Mouse (Mus musculus) CH12.LX (cell line): Measurements from ENCODE around the gene Amdhd1. TPM values are rescaled to one million over a fixed set of nuclear protein-coding genes. Genes with fewer than 3 reads are reported as not detected.

Source experiments
- DNase-seq: peaks from one replicate; pipeline ENCODE4 v3.0.0-alpha.2; 2013; ENCODE audit errors: extremely low read depth
- H3K27ac ChIP-seq: 2 replicates; pipeline ENCODE4 v1.5.1; 2012; ENCODE audit warnings: low read depth, mild to moderate bottlenecking, control low read depth, moderate library complexity; ENCODE audit not compliant: insufficient read depth
- H3K27me3 ChIP-seq: replicated peaks from 2 replicates; pipeline ENCODE3; 2012; ENCODE audit warnings: inconsistent platforms
- H3K36me3 ChIP-seq, 2 experiments: replicated peaks in 1 of 2; 2 replicates each; pipeline versions ENCODE3 to v1.6.1; 2012; ENCODE audit warnings: inconsistent platforms in 1 of 2, low read length in 1 of 2, mild to moderate bottlenecking in 1 of 2, mixed read lengths in 1 of 2, moderate library complexity in 1 of 2; ENCODE audit not compliant: control insufficient read depth in 1 of 2, insufficient read depth in 1 of 2
- H3K4me1 ChIP-seq, 2 experiments: 2 replicates each; pipeline ENCODE4 v1.6.1; 2012; ENCODE audit warnings: inconsistent platforms in 1 of 2, moderate library complexity in 1 of 2; ENCODE audit not compliant: insufficient read depth in 2 of 2, control insufficient read depth in 1 of 2
- H3K4me2 ChIP-seq: 2 replicates; pipeline ENCODE4 v1.6.1; 2012; ENCODE audit warnings: low read depth, mild to moderate bottlenecking, control low read depth; ENCODE audit not compliant: poor library complexity, insufficient read depth, severe bottlenecking
- H3K4me3 ChIP-seq, 3 experiments: fragments of 150-350 bp in 1 of 3; sonication (generic) in 1 of 3; replicated peaks in 1 of 3; 2 replicates each; pipeline versions ENCODE3 to v1.5.1; 2011 to 2012; ENCODE audit warnings: low read depth in 2 of 3, low read length in 2 of 3, mild to moderate bottlenecking in 2 of 3, moderate library complexity in 2 of 3, control low read depth in 1 of 3, improper control_type of control experiment in 1 of 3, inconsistent platforms in 1 of 3, mixed read lengths in 1 of 3; ENCODE audit not compliant: poor library complexity in 1 of 3
- H3K79me2 ChIP-seq: replicated peaks from 2 replicates; pipeline ENCODE4 v1.6.1; 2012; ENCODE audit warnings: mild to moderate bottlenecking, moderate library complexity; ENCODE audit not compliant: control insufficient read depth, poor library complexity, insufficient read depth, severe bottlenecking; ENCODE audit errors: extremely low read depth
- H3K9ac ChIP-seq: 2 replicates; pipeline ENCODE4 v1.6.1; 2012; ENCODE audit warnings: low read depth, mild to moderate bottlenecking, control low read depth, moderate library complexity; ENCODE audit not compliant: insufficient read depth
- H3K9me3 ChIP-seq: replicated peaks from 2 replicates; pipeline ENCODE3; 2012; ENCODE audit warnings: low read length, inconsistent platforms, mixed read lengths
- BHLHE40 ChIP-seq: IDR thresholded peaks from 2 replicates; pipeline ENCODE4 v1.6.1; 2011; ENCODE audit warnings: mild to moderate bottlenecking, low read depth, low read length, improper control_type of control experiment
- CHD1 ChIP-seq: IDR thresholded peaks from 2 replicates; pipeline ENCODE4 v1.6.1; 2012; ENCODE audit warnings: low read depth, low read length, improper control_type of control experiment, inconsistent platforms
- CHD2 ChIP-seq: IDR thresholded peaks from 2 replicates; pipeline ENCODE4 v1.6.1; 2011; ENCODE audit warnings: low read length, improper control_type of control experiment
- E2F4 ChIP-seq: IDR thresholded peaks from 2 replicates; pipeline ENCODE4 v1.6.1; 2011; ENCODE audit warnings: low read depth, low read length, improper control_type of control experiment; ENCODE audit not compliant: insufficient replicate concordance
- ETS1 ChIP-seq: conservative IDR thresholded peaks from 2 replicates; pipeline ENCODE4 v1.6.1; 2012; ENCODE audit warnings: low read depth, mild to moderate bottlenecking, inconsistent platforms, low read length, improper control_type of control experiment, moderate library complexity
- HCFC1 ChIP-seq: IDR thresholded peaks from 2 replicates; pipeline ENCODE4 v1.6.1; 2012; ENCODE audit warnings: low read depth, mild to moderate bottlenecking, inconsistent platforms, low read length, improper control_type of control experiment
- JUND ChIP-seq: conservative IDR thresholded peaks from 2 replicates; pipeline ENCODE4 v1.6.1; 2011; ENCODE audit warnings: low read depth, low read length, improper control_type of control experiment
- MAX ChIP-seq: IDR thresholded peaks from 2 replicates; pipeline ENCODE4 v1.6.1; 2011; ENCODE audit warnings: low read length, improper control_type of control experiment
- MYC ChIP-seq: IDR thresholded peaks from 2 replicates; pipeline ENCODE4 v1.6.1; 2011; ENCODE audit warnings: low read depth, mild to moderate bottlenecking, improper control_type of control experiment, low read length
- NRF1 ChIP-seq: IDR thresholded peaks from 2 replicates; pipeline ENCODE4 v1.6.1; 2014; ENCODE audit warnings: low read depth, mild to moderate bottlenecking, inconsistent platforms, low read length, improper control_type of control experiment, moderate library complexity
- PAX5 ChIP-seq: IDR thresholded peaks from 2 replicates; pipeline ENCODE4 v1.6.1; 2012; ENCODE audit warnings: low read length, inconsistent platforms, mixed read lengths
- POLR2A ChIP-seq: IDR thresholded peaks from 2 replicates; pipeline ENCODE4 v1.6.1; 2011; ENCODE audit warnings: low read depth, mild to moderate bottlenecking, improper control_type of control experiment, low read length
- POLR2AphosphoS2 ChIP-seq: IDR thresholded peaks from 2 replicates; pipeline ENCODE4 v1.6.1; 2011; ENCODE audit warnings: low read depth, low read length, improper control_type of control experiment
- RCOR1 ChIP-seq: conservative IDR thresholded peaks from 2 replicates; pipeline ENCODE4 v1.6.1; 2012; ENCODE audit warnings: low read depth, mild to moderate bottlenecking, inconsistent platforms, low read length, improper control_type of control experiment
- SIN3A ChIP-seq: IDR thresholded peaks from 2 replicates; pipeline ENCODE4 v1.6.1; 2012; ENCODE audit warnings: low read length, improper control_type of control experiment, inconsistent platforms
- USF1 ChIP-seq: IDR thresholded peaks from 2 replicates; pipeline ENCODE4 v1.6.1; 2014; ENCODE audit warnings: low read depth, mild to moderate bottlenecking, inconsistent platforms, low read length, improper control_type of control experiment
- USF2 ChIP-seq: conservative IDR thresholded peaks from 2 replicates; pipeline ENCODE4 v1.6.1; 2011; ENCODE audit warnings: low read depth, low read length, improper control_type of control experiment
- ZC3H11A ChIP-seq: IDR thresholded peaks from 2 replicates; pipeline ENCODE4 v1.6.1; 2012; ENCODE audit warnings: low read depth, mild to moderate bottlenecking, inconsistent platforms, low read length, improper control_type of control experiment
- ZKSCAN1 ChIP-seq: IDR thresholded peaks from 2 replicates; pipeline ENCODE4 v1.6.1; 2012; ENCODE audit warnings: low read depth, inconsistent platforms, low read length, improper control_type of control experiment, borderline replicate concordance
- ZMIZ1 ChIP-seq: IDR thresholded peaks from 2 replicates; pipeline ENCODE4 v1.6.1; 2012; ENCODE audit warnings: low read depth, mild to moderate bottlenecking, inconsistent platforms, low read length, improper control_type of control experiment
- dilution Hi-C: fragments of 300-500 bp; cut with MboI; formaldehyde crosslinking; loops from 2 replicates; pipeline ENCODE4 v1.14.3; 2020; ENCODE audit warnings: low sequenced_read_pairs; ENCODE audit not compliant: extremely low pct_unique_long_range_greater_than_20kb, extremely low pct_ligation_motif_present
- in situ Hi-C: fragments of 300-500 bp; cut with MboI; formaldehyde crosslinking; loops from 3 replicates; pipeline ENCODE4 v1.14.3; 2019; ENCODE audit warnings: low sequenced_read_pairs, low pct_ligation_motif_present, low pct_unique_long_range_greater_than_20kb, mixed read lengths
- polyA plus RNA-seq: library from polyadenylated mRNA; unstranded; fragments of >175 nt; gene quantifications from 2 replicates; pipeline ENCODE4 v1.2.1, GENCODE M21; 2012; ENCODE audit warnings: low read depth; ENCODE audit not compliant: insufficient read length
- total RNA-seq, 2 experiments: library from RNA; depleted of rRNA; stranded (reverse); fragments of 300-350 nt in 1 of 2; fragments of >200 nt in 1 of 2; gene quantifications; 2 replicates each; pipeline ENCODE4 v1.2.3; 2012 to 2014

Amdhd1 gene
- total and polyA plus RNA-seq, 3 experiments: 2.3 to 8.4 (median 3.3) TPM

DNA sequence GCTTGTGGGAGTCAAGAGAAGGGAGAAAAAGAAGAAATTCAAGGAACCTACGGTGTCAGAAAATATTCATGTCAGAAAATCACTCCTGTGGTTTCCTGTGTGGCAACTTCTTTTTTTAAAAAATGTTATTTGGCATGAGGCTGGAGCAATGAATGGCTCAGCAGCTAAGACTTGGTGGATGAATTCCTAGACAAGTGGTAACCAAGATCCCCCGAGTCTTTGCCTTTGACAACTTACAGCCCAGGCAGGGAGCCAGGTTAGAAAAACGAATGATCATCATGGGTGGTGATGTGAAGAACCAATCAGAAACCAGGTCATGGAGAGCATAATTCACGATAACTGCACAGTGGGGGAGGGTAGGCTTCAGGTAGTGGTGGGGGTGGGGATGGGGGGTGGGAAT, 18.8 kb downstream of the Amdhd1 start:
- no peak overlapping the region for H3K4me2 ChIP-seq
- TF ChIP-seq CHD2 (0 out of 2 replicates have a peak, but pooled peaks have one; percentile 24), ZC3H11A (no peak)
- TF ChIP-seq, all 38 proteins: peak for 1
- Histone ChIP-seq H3K27ac (no peak overlapping the region), H3K4me1 (peaks cover 2 to 14% of the 10 kb centered on the region in 2 experiments; a peak in 2 of 4 replicates), H3K36me3 (peaks cover 0 to 1% of the 10 kb centered on the region in 2 experiments), H3K4me3 (no peak overlapping the region), H3K9me3 (no peaks in the 10 kb centered on the region), H3K27me3 (no peaks in the 10 kb centered on the region), H3K79me2 (no peaks in the 10 kb centered on the region), H3K9ac (no peak overlapping the region)
- no peak for DNase-seq
- dilution Hi-C loops: no loop called here
- in situ Hi-C loops: no loop called here

GRCm38 (mm10) chr10:93519756-93520155, 20.1 kb downstream of the Amdhd1 start:
- DNase-seq: no peak
- TF ChIP-seq BHLHE40 (no peak), SIN3A (no peak), MYC (no peak), PAX5 (no peak), HCFC1 (no peak), POLR2AphosphoS2 (no peak), E2F4 (no peak), MAX (no peak), RCOR1 (no peak), JUND (no peak), USF1 (no peak), USF2 (no peak), ETS1 (no peak), CHD1 (no peak), CHD2 (no peak), ZC3H11A (no peak), ZKSCAN1 (no peak), POLR2A (no peak), ZMIZ1 (no peak), NRF1 (no peak)
- in situ Hi-C loops: no loop called here
- no peaks in the 10 kb centered on the region for H3K9me3 ChIP-seq
- H3K27me3 ChIP-seq: no peaks in the 10 kb centered on the region
- no peak overlapping the region for H3K4me3 ChIP-seq
- dilution Hi-C loops: no loop called here
- H3K4me2 ChIP-seq: no peak overlapping the region
- H3K9ac ChIP-seq: no peak overlapping the region
- H3K79me2 ChIP-seq: no peaks in the 10 kb centered on the region
- H3K27ac ChIP-seq: no peak overlapping the region
- peaks cover 4 to 20% of the 10 kb centered on the region in 2 experiments; a peak in 3 of 4 replicates for H3K4me1 ChIP-seq
- no peaks in the 10 kb centered on the region for H3K36me3 ChIP-seq
